6 mouse cellular contexts compared by ENCODE assay signal in the genomic region with DNA sequence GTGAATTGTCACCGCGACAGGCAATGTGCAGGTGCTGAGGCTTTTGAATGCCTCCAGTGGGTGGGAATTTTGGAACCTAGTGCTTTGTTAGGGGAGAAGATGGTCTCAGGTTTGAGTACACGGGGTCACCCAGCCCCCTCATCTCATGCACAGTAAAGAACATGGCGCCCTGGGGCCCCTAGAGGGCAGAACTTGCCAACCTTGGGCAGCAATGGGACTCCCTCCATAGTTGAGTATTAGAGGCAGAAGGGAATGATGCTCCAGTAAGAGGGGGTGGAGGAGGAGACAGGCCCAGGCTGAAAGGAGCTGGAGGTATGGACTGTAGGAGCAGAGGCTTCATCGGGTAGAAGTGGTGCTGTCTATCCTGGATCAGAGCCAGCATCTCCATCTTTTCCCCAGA.
DNase-seq lines count a peak whose midpoint lies in the region; ATAC-seq and TF ChIP-seq lines count a peak whose summit lies in the region.
"Not testable (repeated sequence)": the region's sequence is repeated elsewhere in the genome, so short reads cannot be mapped to it uniquely, and the experiment has no call there.

No protein-coding gene starts in this region.

- 65% methylated on average over 5 of the region's 5 CpGs for WGBS in hindbrain, embryonic 12.5 days
- WGBS in liver, postnatal 0 days (ENCODE audit: insufficient replicate concordance) = 47% methylated on average over 5 of the region's 5 CpGs

- not testable (repeated sequence) for TF ChIP-seq EP300 in liver, postnatal 0 days (IDR thresholded peaks at IDR 0.05; ENCODE audit: low read depth)

- not testable (repeated sequence) for H3K4me2 ChIP-seq in hindbrain, embryonic 12.5 days (replicated peaks); liver, postnatal 0 days (ENCODE audit: low read depth, low read length)

- ATAC-seq in common myeloid progenitor, adult 5-6 weeks (replicated peaks; ENCODE audit: low read depth, poor library complexity, severe bottlenecking) = 0 out of 2 replicates have a peak, but pooled peaks have one; percentile 42
- 0 out of 2 replicates have a peak, but pooled peaks have one; percentile 38 for ATAC-seq in hindbrain, embryonic 12.5 days (ENCODE audit: low FRiP score)
- ATAC-seq in liver, postnatal 0 days = not testable (repeated sequence)

- H3K9ac ChIP-seq in hindbrain, embryonic 12.5 days; liver, postnatal 0 days (replicated peaks): not testable (repeated sequence)

- H3K4me1 ChIP-seq in hindbrain, embryonic 12.5 days; liver, postnatal 0 days (ENCODE audit: insufficient read depth): not testable (repeated sequence)

- H3K9me3 ChIP-seq in hindbrain, embryonic 12.5 days (replicated peaks); liver, postnatal 0 days (ENCODE audit: low read length): not testable (repeated sequence)

- H3K27ac ChIP-seq in hindbrain, embryonic 12.5 days; layer of hippocampus, adult 2 months; liver, postnatal 0 days (ENCODE audit: low read depth): not testable (repeated sequence)

- H3K36me3 ChIP-seq in hindbrain, embryonic 12.5 days; liver, postnatal 0 days (replicated peaks; ENCODE audit: insufficient read depth, low read length): not testable (repeated sequence)

- DNase-seq in ES-CJ7 (ENCODE audit: low read depth, low spot score) = peak; percentile 12
- not testable (repeated sequence) for DNase-seq in layer of hippocampus, adult 2 months (ENCODE audit: low spot score in 2 of 2); liver, postnatal 0 days
- DNase-seq in thymus, postnatal 14 days = peak; percentile 9

- 0 out of 2 replicates have a peak, but pooled peaks have one; percentile 28 for TF ChIP-seq CTCF in layer of hippocampus, adult 2 months (conservative IDR thresholded peaks at IDR 0.05)
- peak; percentile 28 for TF ChIP-seq CTCF in liver, postnatal 0 days (IDR thresholded peaks at IDR 0.05; ENCODE audit: low read depth)

- not testable (repeated sequence) for H3K4me3 ChIP-seq in hindbrain, embryonic 12.5 days; layer of hippocampus, adult 2 months; liver, postnatal 0 days (ENCODE audit: low read depth, low read length)

- not testable (repeated sequence) for H3K27me3 ChIP-seq in hindbrain, embryonic 12.5 days; liver, postnatal 0 days (ENCODE audit: insufficient read depth, low read length)
